Mouse (Mus musculus) hindbrain, embryonic 15.5 days (tissue): Measurements from ENCODE around the gene Tmed11. TPM values are rescaled to one million over a fixed set of nuclear protein-coding genes. Genes with fewer than 3 reads are reported as not detected.

Experiments
- ATAC-seq: fragments of 200-750 bp; cut with Nextera tagmentation; 2 replicates; pipeline ENCODE4 v1.8.0; 2017; ENCODE audit warnings: low read depth, moderate number of reproducible peaks, moderate TSS enrichment; ENCODE audit not compliant: low FRiP score
- H3K27ac ChIP-seq: fragments of 300-500 bp; sonication (generic); replicated peaks from 2 replicates; pipeline ENCODE4 v1.5.1; 2015; ENCODE audit warnings: mild to moderate bottlenecking, inconsistent platforms
- H3K27me3 ChIP-seq: fragments of 300-500 bp; sonication (generic); 2 replicates; pipeline ENCODE4 v1.6.1; 2015; ENCODE audit warnings: control low read depth, inconsistent platforms
- H3K36me3 ChIP-seq: fragments of 300-500 bp; sonication (generic); 2 replicates; pipeline ENCODE4 v1.6.1; 2015; ENCODE audit warnings: control low read depth, inconsistent platforms
- H3K4me1 ChIP-seq: fragments of 300-500 bp; sonication (generic); replicated peaks from 2 replicates; pipeline ENCODE4 v1.6.1; 2015; ENCODE audit warnings: control low read depth, inconsistent platforms
- H3K4me2 ChIP-seq: fragments of 300-500 bp; sonication (generic); 2 replicates; pipeline ENCODE4 v1.6.1; 2015; ENCODE audit warnings: moderate library complexity, mild to moderate bottlenecking, inconsistent platforms
- H3K4me3 ChIP-seq: fragments of 300-500 bp; sonication (generic); 2 replicates; pipeline ENCODE4 v1.5.1; 2015; ENCODE audit warnings: mild to moderate bottlenecking, inconsistent platforms
- H3K9ac ChIP-seq: fragments of 300-500 bp; sonication (generic); 2 replicates; pipeline ENCODE4 v1.6.1; 2015; ENCODE audit warnings: inconsistent platforms
- H3K9me3 ChIP-seq: fragments of 300-500 bp; sonication (generic); 2 replicates; pipeline ENCODE4 v1.6.1; 2016; ENCODE audit warnings: control low read depth, inconsistent platforms
- WGBS: fragments of 180-500 bp; shearing (Covaris S2); methylation state at CpG from one replicate; pipeline ENCODE4 v1.1.7; 2015; 5-methylcytosine and 5-hydroxymethylcytosine counted together
- polyA plus RNA-seq: library from polyadenylated mRNA; unstranded; fragments of >200 nt; fragmentation: Nextera tagmentation; extraction: Ambion mirVana; gene quantifications from 2 replicates; pipeline ENCODE4 v1.2.1, GENCODE M21; 2015

Tmed11 gene
- polyA plus RNA-seq, 1 experiment from 2014 or later = not detected

GRCm38 (mm10) chr5:108743856-108744255 lies 51.3 kb downstream of the Tmed11 start:
- H3K36me3 ChIP-seq = no peaks in the 10 kb centered on the region
- H3K4me3 ChIP-seq = no peak overlapping the region
- ATAC-seq = no peak
- H3K4me2 ChIP-seq = no peak overlapping the region
- H3K9ac ChIP-seq = no peak overlapping the region
- 59% methylated on average over 2 of the region's 2 CpGs for WGBS
- H3K4me1 ChIP-seq = no peaks in the 10 kb centered on the region
- H3K27me3 ChIP-seq = no peaks in the 10 kb centered on the region
- no peak overlapping the region for H3K27ac ChIP-seq
- H3K9me3 ChIP-seq = no peaks in the 10 kb centered on the region

GRCm38 (mm10) chr5:108742596-108742995 lies 52.6 kb downstream of the Tmed11 start:
- no peak for ATAC-seq
- 79% methylated on average over 2 of the region's 2 CpGs for WGBS
- Histone ChIP-seq H3K4me1 (no peaks in the 10 kb centered on the region), H3K27ac (no peak overlapping the region), H3K9me3 (no peaks in the 10 kb centered on the region), H3K27me3 (no peaks in the 10 kb centered on the region), H3K4me2 (no peak overlapping the region), H3K4me3 (no peak overlapping the region), H3K9ac (no peak overlapping the region), H3K36me3 (no peaks in the 10 kb centered on the region)

GRCm38 (mm10) chr5:108741844-108742243 lies 53.3 kb downstream of the Tmed11 start:
- WGBS = 80% methylated on average over 2 of the region's 2 CpGs
- Histone ChIP-seq H3K4me3 (no peak overlapping the region), H3K27me3 (no peaks in the 10 kb centered on the region), H3K4me1 (no peaks in the 10 kb centered on the region), H3K9ac (no peak overlapping the region), H3K9me3 (no peaks in the 10 kb centered on the region), H3K36me3 (no peaks in the 10 kb centered on the region), H3K4me2 (no peak overlapping the region), H3K27ac (no peak overlapping the region)
- ATAC-seq = no peak

GRCm38 (mm10) chr5:108727425-108727824 lies 67.7 kb downstream of the Tmed11 start:
- Histone ChIP-seq H3K9ac (no peak overlapping the region), H3K27me3 (no peaks in the 10 kb centered on the region), H3K4me2 (no peak overlapping the region), H3K36me3 (no peaks in the 10 kb centered on the region), H3K4me3 (no peak overlapping the region), H3K4me1 (no peaks in the 10 kb centered on the region), H3K27ac (no peak overlapping the region), H3K9me3 (no peaks in the 10 kb centered on the region)
- no peak for ATAC-seq
- 87% methylated on average over 1 of the region's 1 CpGs for WGBS

Other genes with a start within 250 kb of the Tmed11 start
- 170 and 187 TPM in 2 replicates for gene Cplx1, start 245.3 kb downstream of the Tmed11 start, polyA plus RNA-seq
- gene Gak, start 165.6 kb downstream of the Tmed11 start, polyA plus RNA-seq = 48.1 and 56.7 TPM in 2 replicates
- 26.3 and 27.1 TPM in 2 replicates for gene Tmem175, start 165.6 kb downstream of the Tmed11 start, polyA plus RNA-seq
- gene Idua, start 135.0 kb downstream of the Tmed11 start, polyA plus RNA-seq = 11.0 and 11.8 TPM in 2 replicates
- gene Dgkq, start 125.7 kb downstream of the Tmed11 start, polyA plus RNA-seq = 31.0 and 32.9 TPM in 2 replicates
- gene Slc26a1, start 119.8 kb downstream of the Tmed11 start, polyA plus RNA-seq = 3.0 and 4.1 TPM in 2 replicates
- 8.1 and 8.9 TPM in 2 replicates for gene Fgfrl1, start 103.0 kb downstream of the Tmed11 start, polyA plus RNA-seq
- not detected in 2 replicates for gene Rnf212, start 20.4 kb downstream of the Tmed11 start, polyA plus RNA-seq
- gene Vmn2r8, start 13.5 kb upstream of the Tmed11 start, polyA plus RNA-seq = not detected in 2 replicates
- gene Vmn2r9, start 57.2 kb upstream of the Tmed11 start, polyA plus RNA-seq = not detected in 2 replicates
- not detected in 2 replicates for gene Vmn2r10, start 211.2 kb upstream of the Tmed11 start, polyA plus RNA-seq